ENCODE assay signal across 8 mouse cellular contexts in genomic region chr2:33185258-33185657, GRCm38 (mm10). TPM values are rescaled to one million over a fixed set of nuclear protein-coding genes. Genes with fewer than 3 reads are reported as not detected.
A peak's percentile ranks its signal among the peaks of the same experiment; 100 is the strongest.
DNase-seq lines count a peak whose midpoint lies in the region; ATAC-seq and TF ChIP-seq lines count a peak whose summit lies in the region.
"Had no signal": no experiment of that assay in that cellular context is flagged by ENCODE, and none has a peak within 500 bp of the region (broad histone marks: within the 10 kb centered on the region; RNA-seq: fewer than 3 reads in every experiment).

No protein-coding gene starts in this region.

- H3K79me2 ChIP-seq in liver, adult 2 months (ENCODE audit: control insufficient read depth, insufficient read depth, low read length), result no peaks in the 10 kb centered on the region

- no peak overlapping the region for H3K4me3 ChIP-seq in liver, adult 2 months (ENCODE audit: insufficient read depth, low read depth, low read length)
- H3K4me3 ChIP-seq in liver, embryonic 11.5 days (ENCODE audit: low read depth, low read length), result no peak overlapping the region
- H3K4me3 ChIP-seq in limb, embryonic 15.5 days, result no peak overlapping the region
- no peak overlapping the region for H3K4me3 ChIP-seq in midbrain, embryonic 11.5 days (ENCODE audit: low read depth, low read length)
- H3K4me3 ChIP-seq: megakaryocyte, embryonic 14.5 days had no signal

- no peaks in the 10 kb centered on the region for H3K27me3 ChIP-seq in liver, adult 2 months (ENCODE audit: control insufficient read depth, insufficient read depth, low read length)
- H3K27me3 ChIP-seq in liver, embryonic 11.5 days (replicated peaks; ENCODE audit: control insufficient read depth, insufficient read depth, low read length), result no peaks in the 10 kb centered on the region
- no peaks in the 10 kb centered on the region for H3K27me3 ChIP-seq in limb, embryonic 15.5 days
- H3K27me3 ChIP-seq in midbrain, embryonic 11.5 days (ENCODE audit: control insufficient read depth, insufficient read depth, low read length), result no peaks in the 10 kb centered on the region

- H3K4me1 ChIP-seq in liver, adult 2 months (ENCODE audit: control insufficient read depth, insufficient read depth, low read length), result no peaks in the 10 kb centered on the region
- H3K4me1 ChIP-seq in liver, embryonic 11.5 days (replicated peaks; ENCODE audit: control insufficient read depth, insufficient read depth, low read length), result no peaks in the 10 kb centered on the region
- H3K4me1 ChIP-seq in limb, embryonic 15.5 days, result peaks cover 47% of the 10 kb centered on the region
- peaks cover 2% of the 10 kb centered on the region for H3K4me1 ChIP-seq in midbrain, embryonic 11.5 days (ENCODE audit: control insufficient read depth, insufficient read depth, low read length)

- 75% methylated on average over 7 of the region's 7 CpGs for WGBS in liver, adult 2 months
- WGBS in liver, embryonic 11.5 days, result 76% methylated on average over 7 of the region's 7 CpGs
- WGBS in limb, embryonic 15.5 days, result 59% methylated on average over 7 of the region's 7 CpGs
- 70% methylated on average over 7 of the region's 7 CpGs for WGBS in midbrain, embryonic 11.5 days

- H3K9me3 ChIP-seq in liver, embryonic 11.5 days (ENCODE audit: control insufficient read depth, low read length), result no peaks in the 10 kb centered on the region
- H3K9me3 ChIP-seq in limb, embryonic 15.5 days, result no peaks in the 10 kb centered on the region
- H3K9me3 ChIP-seq in midbrain, embryonic 11.5 days (ENCODE audit: control insufficient read depth, low read length), result no peaks in the 10 kb centered on the region
- H3K9me3 ChIP-seq: megakaryocyte, embryonic 14.5 days had no signal

- no peak overlapping the region for H3K27ac ChIP-seq in liver, adult 2 months (replicated peaks; ENCODE audit: insufficient read depth, low read depth, low read length)
- H3K27ac ChIP-seq in liver, embryonic 11.5 days (ENCODE audit: low read depth, low read length), result no peak overlapping the region
- peak overlapping the region; percentile 78 for H3K27ac ChIP-seq in limb, embryonic 15.5 days
- no peak overlapping the region for H3K27ac ChIP-seq in midbrain, embryonic 11.5 days (ENCODE audit: low read depth, low read length)

- peak; percentile 78 for TF ChIP-seq CTCF in liver, adult 2 months (IDR thresholded peaks at IDR 0.05; ENCODE audit: low read depth, low read length)

- DNase-seq in liver, adult 2 months (ENCODE audit: extremely low read depth, low read depth, low spot score), result no peak
- no peak for DNase-seq in liver, embryonic 11.5 days (ENCODE audit: low spot score)
- peak; percentile 45 for DNase-seq in R1 (ENCODE audit: low read depth, low spot score)
- peak; percentile 36 for DNase-seq in embryo, embryonic 9.5 days (ENCODE audit: extremely low spot score)
- peak; percentile 60 for DNase-seq in thymus, postnatal 25 days
- DNase-seq in midbrain, embryonic 11.5 days (ENCODE audit: low spot score, missing footprints), result no peak

- no peak for ATAC-seq in liver, embryonic 11.5 days (replicated peaks; ENCODE audit: low FRiP score)
- no peak for ATAC-seq in limb, embryonic 15.5 days (ENCODE audit: insufficient number of reproducible peaks, low FRiP score, low TSS enrichment, low read depth)
- no peak for ATAC-seq in midbrain, embryonic 11.5 days (ENCODE audit: low FRiP score)

- no peak for TF ChIP-seq POLR2A in liver, adult 2 months (IDR thresholded peaks at IDR 0.05; ENCODE audit: extremely low read depth, insufficient read depth, low read length)

- no peaks in the 10 kb centered on the region for H3K36me3 ChIP-seq in liver, adult 2 months (ENCODE audit: control insufficient read depth, insufficient read depth, low read length)
- H3K36me3 ChIP-seq in liver, embryonic 11.5 days (ENCODE audit: control insufficient read depth, insufficient read depth, low read length), result no peaks in the 10 kb centered on the region
- no peaks in the 10 kb centered on the region for H3K36me3 ChIP-seq in limb, embryonic 15.5 days
- H3K36me3 ChIP-seq in midbrain, embryonic 11.5 days (ENCODE audit: control insufficient read depth, insufficient read depth, low read length), result no peaks in the 10 kb centered on the region

- H3K4me2 ChIP-seq in liver, embryonic 11.5 days, result no peak overlapping the region
- no peak overlapping the region; the same call in 1 of the 2 replicates for H3K4me2 ChIP-seq in limb, embryonic 15.5 days
- no peak overlapping the region for H3K4me2 ChIP-seq in midbrain, embryonic 11.5 days

- no peak overlapping the region for H3K9ac ChIP-seq in liver, adult 2 months (ENCODE audit: low read depth, low read length)
- no peak overlapping the region for H3K9ac ChIP-seq in liver, embryonic 11.5 days (ENCODE audit: low read depth, low read length)
- H3K9ac ChIP-seq in limb, embryonic 15.5 days, result no peak overlapping the region
- no peak overlapping the region for H3K9ac ChIP-seq in midbrain, embryonic 11.5 days (ENCODE audit: low read length)

RNA-seq across cellular contexts. Expression of gene Angptl2, which starts 30.6 kb away (rescaled TPM):
- total RNA-seq in liver, adult 2 months (2014; rRNA removed), result 11.3 and 15.4 TPM in 2 replicates
- 16.4 and 17.0 TPM in 2 replicates for polyA plus RNA-seq in liver, adult 2 months (2012; rRNA removed)
- 11.3 and 12.2 TPM in 2 replicates for polyA plus RNA-seq in liver, embryonic 11.5 days (2014; fragmentation: Nextera tagmentation; extraction: Ambion mirVana)
- 112 and 135 TPM in 2 replicates for polyA plus RNA-seq in limb, embryonic 15.5 days (2015; fragmentation: Nextera tagmentation; extraction: Ambion mirVana)
- 17.0 and 18.8 TPM in 2 replicates for polyA plus RNA-seq in midbrain, embryonic 11.5 days (2014; fragmentation: Nextera tagmentation; extraction: Ambion mirVana)

RNA-seq across cellular contexts. Expression of gene Garnl3, which starts 53.8 kb away (rescaled TPM):
- 0.27 and 0.28 TPM in 2 replicates for total RNA-seq in liver, adult 2 months (2014; rRNA removed)
- 0.11 and 0.17 TPM in 2 replicates for polyA plus RNA-seq in liver, adult 2 months (2012; rRNA removed)
- 4.4 and 4.6 TPM in 2 replicates for polyA plus RNA-seq in liver, embryonic 11.5 days (2014; fragmentation: Nextera tagmentation; extraction: Ambion mirVana)
- 8.5 and 8.8 TPM in 2 replicates for polyA plus RNA-seq in limb, embryonic 15.5 days (2015; fragmentation: Nextera tagmentation; extraction: Ambion mirVana)
- 12.8 and 13.6 TPM in 2 replicates for polyA plus RNA-seq in midbrain, embryonic 11.5 days (2014; fragmentation: Nextera tagmentation; extraction: Ambion mirVana)

Comparison
In these comparisons a context has a peak if more than half of its experiments do, and no peak if none do; other contexts are left out.
1. DNase-seq: peak in R1 (single experiment), embryo, embryonic 9.5 days (single experiment) and thymus, postnatal 25 days (single experiment); none in liver, adult 2 months (single experiment), liver, embryonic 11.5 days (single experiment) and midbrain, embryonic 11.5 days (single experiment).